Mouse (Mus musculus): ENCODE measurements around the gene Adam1a. TPM values are rescaled to one million over a fixed set of nuclear protein-coding genes. Genes with fewer than 3 reads are reported as not detected.

Adam1a gene
- polyA plus RNA-seq, 1 experiment from 2014 or later = 1.4 TPM

DNA sequence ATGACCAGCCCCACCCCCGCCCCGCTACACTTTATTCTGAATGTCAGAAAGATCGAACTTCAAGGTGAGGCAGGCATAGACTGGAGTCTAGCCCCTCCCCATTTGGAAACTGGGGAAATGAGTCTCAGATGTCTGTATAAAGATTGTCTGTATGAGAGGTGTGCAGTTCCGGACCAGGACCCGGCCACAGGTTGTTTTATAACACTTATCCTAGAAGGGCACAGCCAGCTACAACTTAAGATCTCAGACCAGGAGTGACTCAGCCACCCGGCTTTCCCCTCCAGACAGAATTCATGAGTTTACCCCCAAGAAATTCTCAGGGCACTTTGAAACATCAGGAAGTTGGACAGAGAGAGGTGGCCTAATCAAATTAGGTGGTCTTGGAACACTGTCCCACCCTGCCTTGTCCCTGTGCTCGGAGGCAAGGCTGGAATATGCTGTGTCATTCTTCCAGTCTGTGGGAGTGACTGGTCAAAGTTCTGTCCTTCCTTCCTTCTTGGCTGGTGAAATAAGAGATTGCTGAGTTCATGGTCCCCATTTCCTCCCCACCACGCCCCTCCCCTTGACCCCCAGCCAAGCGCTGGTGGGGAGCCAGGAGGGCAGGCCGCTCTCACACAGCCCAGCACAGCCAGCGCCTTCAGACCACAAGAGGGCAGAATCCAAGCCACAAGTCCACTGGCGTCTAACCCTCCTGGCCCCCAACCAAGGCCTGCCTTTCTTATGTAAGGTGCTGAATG is 38.7 kb upstream of the Adam1a start:
- no peak overlapping the region for H3K27ac ChIP-seq
- peak; percentile 82 for DNase-seq (ENCODE audit: low spot score)

DNA sequence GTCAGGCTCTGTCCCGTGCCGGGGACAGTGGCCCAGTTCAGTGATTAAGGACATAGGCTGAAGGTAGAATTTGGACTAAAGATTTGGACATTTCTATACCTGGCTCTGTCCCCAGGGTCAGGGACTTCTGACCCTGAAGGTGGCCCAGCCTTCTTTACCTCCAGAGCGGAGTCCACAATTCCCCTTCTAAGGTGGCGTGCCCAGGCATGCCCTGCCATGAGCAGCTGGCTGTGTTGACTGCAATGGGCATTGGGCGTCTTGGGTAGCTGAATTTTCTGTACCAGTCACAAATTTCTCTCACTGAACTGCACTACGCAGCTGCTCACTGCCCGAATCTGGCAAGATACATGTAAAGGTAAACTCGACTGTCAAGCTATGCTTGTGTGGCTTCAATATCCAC is 36.7 kb upstream of the Adam1a start:
- no peaks in the 10 kb centered on the region for H3K9me3 ChIP-seq
- no peak overlapping the region for H3K27ac ChIP-seq
- peaks cover 23% of the 10 kb centered on the region for H3K36me3 ChIP-seq
- no peak overlapping the region for H3K4me3 ChIP-seq
- no peak for DNase-seq (ENCODE audit: low spot score)
- 89% methylated on average over 8 of the region's 8 CpGs for WGBS
- peaks cover 16% of the 10 kb centered on the region for H3K4me1 ChIP-seq
- no peaks in the 10 kb centered on the region for H3K27me3 ChIP-seq (ENCODE audit: insufficient read depth, poor library complexity, severe bottlenecking)

More for the DNA sequence above, 38.7 kb upstream of the Adam1a start:
- Histone ChIP-seq H3K4me1 (peaks cover 16% of the 10 kb centered on the region), H3K4me3 (no peak overlapping the region), H3K36me3 (peaks cover 15% of the 10 kb centered on the region), H3K9me3 (no peaks in the 10 kb centered on the region), H3K27me3 (ENCODE audit: insufficient read depth, poor library complexity, severe bottlenecking) (no peaks in the 10 kb centered on the region)
- 57% methylated on average over 12 of the region's 12 CpGs for WGBS

DNA sequence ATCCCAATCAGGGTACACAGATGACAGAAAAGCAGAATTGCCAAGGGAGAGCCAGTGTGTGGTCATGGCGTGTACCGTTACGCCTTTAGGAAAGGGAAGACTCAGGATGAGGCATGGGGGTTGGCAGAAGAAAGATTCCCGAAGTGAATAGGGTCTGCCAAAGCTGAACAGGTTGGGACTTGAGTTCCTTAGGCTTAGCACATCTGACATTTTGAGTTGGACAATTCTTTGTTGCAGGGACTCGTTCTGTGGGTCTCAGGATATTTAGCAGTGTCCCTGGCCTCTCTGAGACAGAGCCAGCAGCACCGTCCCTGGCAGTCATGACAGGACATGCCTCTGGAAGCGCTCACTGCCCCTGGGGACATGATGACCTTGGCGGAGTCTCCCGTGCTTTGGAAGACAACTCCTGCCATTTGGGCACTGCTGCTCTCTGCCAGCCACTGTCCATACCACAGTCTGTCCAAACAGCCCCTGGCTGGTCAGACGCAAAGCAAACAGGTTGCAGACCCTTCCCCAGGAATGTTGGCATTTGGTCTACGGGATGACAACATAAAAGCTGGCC is 31.7 kb upstream of the Adam1a start:
- 87% methylated on average over 11 of the region's 11 CpGs for WGBS
- H3K9me3 ChIP-seq = no peaks in the 10 kb centered on the region
- H3K4me3 ChIP-seq = no peak overlapping the region
- peaks cover 4% of the 10 kb centered on the region; the same call in 1 of the 2 replicates for H3K27me3 ChIP-seq (ENCODE audit: insufficient read depth, poor library complexity, severe bottlenecking)
- no peak overlapping the region for H3K27ac ChIP-seq
- H3K36me3 ChIP-seq = peaks cover 30% of the 10 kb centered on the region
- no peak for DNase-seq (ENCODE audit: low spot score)
- H3K4me1 ChIP-seq = no peaks in the 10 kb centered on the region

DNA sequence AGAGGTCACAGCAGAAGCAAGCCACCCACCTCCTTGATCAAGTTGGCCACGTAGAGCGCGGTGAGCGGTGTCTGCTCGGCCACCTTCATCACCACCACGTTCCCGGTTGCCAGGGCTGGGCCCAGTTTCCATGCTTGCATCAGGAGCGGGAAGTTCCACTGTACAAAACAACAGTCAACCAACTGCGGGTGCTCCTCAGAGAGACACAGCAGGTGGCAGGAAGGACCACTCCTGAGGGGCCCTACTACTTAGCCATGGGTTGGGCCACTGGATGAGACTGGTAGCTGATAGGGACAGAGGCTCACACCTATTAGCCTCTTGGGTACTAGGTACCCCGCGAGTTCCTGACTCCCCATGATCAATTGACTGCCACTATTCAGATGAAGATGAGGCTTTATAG is 30.6 kb upstream of the Adam1a start:
- peaks cover 30% of the 10 kb centered on the region for H3K36me3 ChIP-seq
- H3K4me1 ChIP-seq = no peaks in the 10 kb centered on the region
- 91% methylated on average over 11 of the region's 11 CpGs for WGBS

DNA sequence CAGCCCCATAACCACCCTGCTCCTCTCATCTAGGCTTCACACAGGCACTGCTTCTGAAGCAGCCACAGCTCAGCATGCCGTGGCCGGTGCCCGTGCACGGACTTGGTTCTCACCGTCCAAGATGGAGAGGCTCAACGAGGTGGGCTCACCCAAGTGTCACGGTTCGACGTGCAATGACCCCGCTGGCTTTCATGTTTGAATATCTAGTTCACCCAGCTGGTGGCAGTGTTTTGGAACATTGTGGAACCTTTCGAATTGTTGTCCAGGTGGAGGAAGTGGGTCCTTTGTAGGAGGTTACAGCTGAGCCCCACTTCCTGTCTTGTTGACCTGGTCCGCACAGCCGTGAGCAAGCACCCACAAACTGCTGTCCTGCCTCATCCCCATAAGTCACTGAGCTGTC is 28.9 kb upstream of the Adam1a start:
- H3K27ac ChIP-seq = no peak overlapping the region
- no peaks in the 10 kb centered on the region for H3K4me1 ChIP-seq
- no peak overlapping the region for H3K4me3 ChIP-seq
- DNase-seq (ENCODE audit: low spot score) = no peak
- WGBS = 88% methylated on average over 13 of the region's 13 CpGs
- H3K9me3 ChIP-seq = no peaks in the 10 kb centered on the region
- H3K36me3 ChIP-seq = peaks cover 24% of the 10 kb centered on the region
- peaks cover 4% of the 10 kb centered on the region; the same call in 1 of the 2 replicates for H3K27me3 ChIP-seq (ENCODE audit: insufficient read depth, poor library complexity, severe bottlenecking)

More for the DNA sequence above, 30.6 kb upstream of the Adam1a start:
- Histone ChIP-seq H3K4me3 (no peak overlapping the region), H3K27me3 (ENCODE audit: insufficient read depth, poor library complexity, severe bottlenecking) (peaks cover 4% of the 10 kb centered on the region; the same call in 1 of the 2 replicates), H3K9me3 (no peaks in the 10 kb centered on the region), H3K27ac (no peak overlapping the region)
- DNase-seq (ENCODE audit: low spot score) = no peak

DNA sequence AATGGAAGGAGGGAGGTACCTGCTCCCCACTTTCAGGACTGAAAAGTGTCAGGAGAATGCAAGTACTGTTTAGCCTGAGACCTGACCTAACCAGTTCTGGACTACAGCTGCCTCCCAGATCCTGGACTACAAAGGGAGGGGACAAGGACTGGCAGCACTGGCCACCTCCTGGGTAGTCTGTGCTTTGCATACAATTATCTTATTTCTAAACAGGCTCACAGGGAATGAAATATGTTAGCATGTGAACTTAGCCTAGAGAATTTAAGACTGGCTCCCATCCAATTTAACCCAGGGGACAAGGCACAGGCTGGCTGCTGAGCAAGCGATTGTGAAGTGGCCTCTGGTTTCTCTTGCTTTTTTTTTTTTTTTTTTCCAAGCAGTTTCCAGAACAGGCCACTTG is 25.5 kb upstream of the Adam1a start:
- H3K9me3 ChIP-seq = no peaks in the 10 kb centered on the region
- H3K4me3 ChIP-seq = no peak overlapping the region
- H3K4me1 ChIP-seq = peaks cover 20% of the 10 kb centered on the region
- 75% methylated on average over 1 of the region's 1 CpGs for WGBS
- no peak for DNase-seq (ENCODE audit: low spot score)
- no peak overlapping the region for H3K27ac ChIP-seq
- peaks cover 4% of the 10 kb centered on the region; the same call in 1 of the 2 replicates for H3K27me3 ChIP-seq (ENCODE audit: insufficient read depth, poor library complexity, severe bottlenecking)
- H3K36me3 ChIP-seq = peaks cover 14% of the 10 kb centered on the region; the same call in 1 of the 2 replicates

DNA sequence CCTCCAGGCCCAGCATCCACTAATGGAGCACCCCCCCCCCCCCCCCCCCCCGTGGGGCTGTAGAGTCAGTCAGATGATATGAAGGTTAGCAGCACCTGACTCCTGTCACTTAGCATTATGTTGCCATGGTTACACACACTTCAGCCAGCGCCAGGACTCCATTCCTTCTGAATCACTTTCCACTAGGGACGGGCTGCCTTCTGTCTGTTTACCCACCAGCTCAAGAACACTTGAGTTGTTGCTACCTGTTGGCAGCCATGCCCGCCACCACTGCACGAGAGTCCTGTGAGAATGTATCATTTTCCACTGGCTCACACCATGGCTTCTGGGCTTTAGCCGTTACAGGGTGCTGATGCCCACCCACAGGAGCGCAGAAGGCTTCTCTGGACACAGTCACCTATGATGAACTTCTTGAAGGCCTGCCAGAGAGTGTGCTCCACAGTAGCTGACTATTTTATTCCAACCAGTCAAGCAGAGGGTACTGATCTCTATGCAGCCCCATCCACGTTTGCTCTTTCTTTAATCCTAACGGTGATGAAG is 24.7 kb upstream of the Adam1a start:
- Histone ChIP-seq H3K4me3 (no peak overlapping the region), H3K27me3 (ENCODE audit: insufficient read depth, poor library complexity, severe bottlenecking) (peaks cover 4% of the 10 kb centered on the region; the same call in 1 of the 2 replicates), H3K4me1 (peaks cover 20% of the 10 kb centered on the region), H3K9me3 (no peaks in the 10 kb centered on the region), H3K36me3 (peaks cover 14% of the 10 kb centered on the region; the same call in 1 of the 2 replicates), H3K27ac (no peak overlapping the region)
- DNase-seq (ENCODE audit: low spot score) = no peak
- 75% methylated on average over 9 of the region's 9 CpGs for WGBS

DNA sequence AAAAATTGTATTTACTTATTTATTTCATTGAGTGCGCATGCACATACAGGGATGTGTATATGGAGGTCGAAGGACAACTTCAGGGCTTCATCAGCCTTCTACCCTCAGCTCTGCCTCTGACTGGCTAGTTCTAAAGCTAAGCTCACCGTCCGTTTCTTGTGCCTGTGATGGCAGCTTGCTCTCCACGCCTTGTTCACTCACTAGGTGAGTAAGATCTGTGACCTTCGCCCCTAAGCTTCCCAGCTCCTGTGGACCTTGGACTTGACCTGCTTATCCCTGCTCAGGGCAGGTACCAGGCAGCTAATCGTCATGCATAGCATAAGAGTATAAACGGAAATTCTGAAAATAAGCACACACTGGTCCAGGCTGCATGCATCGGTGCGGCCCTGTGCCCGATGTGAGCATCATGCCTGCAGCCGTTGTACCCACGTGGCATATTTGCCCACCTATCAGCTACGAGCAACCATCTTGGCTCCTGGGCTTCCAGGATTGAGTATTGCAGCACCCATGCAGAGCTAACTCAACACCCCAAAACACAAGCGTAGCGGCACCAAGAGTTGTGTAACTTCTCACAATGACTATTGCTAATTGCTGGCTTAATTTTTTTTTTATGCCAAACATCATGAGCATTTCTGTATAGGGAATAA is 20.9 kb upstream of the Adam1a start:
- Histone ChIP-seq H3K9me3 (no peaks in the 10 kb centered on the region), H3K27me3 (ENCODE audit: insufficient read depth, poor library complexity, severe bottlenecking) (no peaks in the 10 kb centered on the region), H3K27ac (no peak overlapping the region), H3K4me3 (no peak overlapping the region), H3K36me3 (0 out of 2 replicates have a peak, but pooled peaks cover 7% of the 10 kb centered on the region), H3K4me1 (peaks cover 27% of the 10 kb centered on the region)
- DNase-seq (ENCODE audit: low spot score) = no peak
- 87% methylated on average over 16 of the region's 16 CpGs for WGBS

DNA sequence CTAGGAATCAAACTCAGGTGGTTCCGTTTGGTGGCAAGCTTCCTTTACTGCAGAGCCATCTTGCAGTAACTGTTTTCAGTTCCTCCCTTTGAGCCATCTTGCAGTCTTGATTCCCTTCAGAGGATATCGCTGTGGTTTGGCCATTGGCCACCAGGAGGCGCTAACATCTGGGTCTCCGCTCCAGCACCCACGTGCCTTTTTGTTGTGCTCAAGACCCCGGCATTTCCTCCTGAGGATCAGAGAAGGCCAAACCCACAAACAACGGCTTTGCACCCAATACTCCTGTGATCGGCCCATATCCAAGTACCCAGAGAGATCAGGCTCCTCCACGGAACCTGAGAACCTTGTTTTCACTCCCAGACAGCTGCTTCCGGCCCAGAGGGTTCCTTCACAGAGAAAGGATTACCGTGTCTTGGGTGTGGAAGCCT is 19.2 kb upstream of the Adam1a start:
- WGBS = 6% methylated on average over 11 of the region's 11 CpGs
- Histone ChIP-seq H3K36me3 (no peaks in the 10 kb centered on the region), H3K27me3 (ENCODE audit: insufficient read depth, poor library complexity, severe bottlenecking) (no peaks in the 10 kb centered on the region), H3K27ac (peak overlapping the region; percentile 64), H3K4me1 (peaks cover 27% of the 10 kb centered on the region), H3K9me3 (no peaks in the 10 kb centered on the region), H3K4me3 (peak overlapping the region; percentile 48)
- DNase-seq (ENCODE audit: low spot score) = peak; percentile 93

DNA sequence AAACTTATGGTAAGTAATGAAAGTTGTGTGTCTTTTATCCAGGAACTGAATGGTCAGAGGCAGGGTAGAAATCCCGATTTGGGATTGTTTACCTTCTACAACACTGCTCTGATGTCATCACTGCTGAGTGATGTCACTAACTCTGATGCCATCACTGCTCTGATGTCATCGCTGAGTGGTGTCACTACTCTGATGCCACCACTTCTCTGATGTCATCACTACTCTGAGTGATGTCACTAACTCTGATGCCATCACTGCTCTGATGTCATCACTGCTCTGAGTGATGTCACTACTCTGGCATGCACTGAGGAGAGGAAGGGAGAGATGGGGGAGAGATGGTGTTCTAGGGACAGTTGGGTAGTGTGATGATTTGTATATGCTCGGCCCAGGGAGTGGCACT is 17.2 kb upstream of the Adam1a start:
- peaks cover 7% of the 10 kb centered on the region; the same call in 1 of the 2 replicates for H3K27me3 ChIP-seq (ENCODE audit: insufficient read depth, poor library complexity, severe bottlenecking)
- H3K4me1 ChIP-seq = peaks cover 20% of the 10 kb centered on the region
- no peaks in the 10 kb centered on the region for H3K36me3 ChIP-seq
- H3K27ac ChIP-seq = no peak overlapping the region
- DNase-seq (ENCODE audit: low spot score) = no peak
- WGBS = 81% methylated on average over 3 of the region's 3 CpGs
- H3K9me3 ChIP-seq = no peaks in the 10 kb centered on the region
- H3K4me3 ChIP-seq = no peak overlapping the region

DNA sequence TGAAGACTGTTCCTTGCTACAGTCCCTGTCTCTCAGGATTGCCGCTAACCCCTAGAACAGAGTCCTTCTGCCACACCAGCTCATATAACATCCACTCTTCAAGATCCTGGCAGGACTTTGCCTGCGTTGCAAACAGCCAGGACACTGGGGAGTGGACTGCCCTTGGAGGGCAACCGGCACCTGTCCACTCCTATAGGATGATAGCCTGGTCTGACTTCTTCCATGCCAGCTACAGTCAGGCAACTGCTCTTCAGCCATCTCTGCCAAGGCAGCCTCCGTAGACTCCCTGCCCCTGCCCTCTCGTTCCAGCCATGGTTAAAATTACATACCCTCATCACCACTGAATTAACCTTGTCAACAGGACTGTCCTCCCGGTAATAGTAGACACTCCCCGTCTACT is 3.9 kb upstream of the Adam1a start:
- H3K4me3 ChIP-seq = no peak overlapping the region
- 78% methylated on average over 7 of the region's 7 CpGs for WGBS
- DNase-seq (ENCODE audit: low spot score) = no peak
- no peaks in the 10 kb centered on the region for H3K36me3 ChIP-seq
- peaks cover 18% of the 10 kb centered on the region for H3K4me1 ChIP-seq
- no peaks in the 10 kb centered on the region for H3K27me3 ChIP-seq (ENCODE audit: insufficient read depth, poor library complexity, severe bottlenecking)
- no peaks in the 10 kb centered on the region for H3K9me3 ChIP-seq
- no peak overlapping the region for H3K27ac ChIP-seq

DNA sequence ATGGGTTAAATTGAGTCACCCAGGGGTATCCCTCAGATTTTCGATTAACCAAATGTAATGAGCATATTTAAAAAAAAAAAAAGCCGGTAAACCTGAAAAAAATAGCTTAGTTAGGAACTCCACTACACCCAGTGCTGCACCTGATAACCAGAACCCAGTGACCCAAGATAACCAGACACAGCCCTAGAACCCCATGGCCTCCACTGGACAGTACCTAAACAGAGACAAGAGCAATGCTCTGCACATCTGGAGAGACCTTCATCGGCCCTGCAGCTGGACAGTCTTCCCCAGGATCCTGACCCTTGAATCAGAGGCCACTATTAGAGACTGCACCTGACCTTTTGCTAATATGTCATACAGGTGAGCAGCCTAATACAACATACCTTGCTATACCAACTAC is 1.8 kb upstream of the Adam1a start:
- WGBS = 91% methylated on average over 3 of the region's 3 CpGs
- H3K27me3 ChIP-seq (ENCODE audit: insufficient read depth, poor library complexity, severe bottlenecking) = no peaks in the 10 kb centered on the region
- no peaks in the 10 kb centered on the region for H3K9me3 ChIP-seq
- H3K27ac ChIP-seq = no peak overlapping the region
- H3K4me3 ChIP-seq = no peak overlapping the region
- peaks cover 27% of the 10 kb centered on the region for H3K4me1 ChIP-seq
- peak; percentile 79 for DNase-seq (ENCODE audit: low spot score)
- no peaks in the 10 kb centered on the region for H3K36me3 ChIP-seq

DNA sequence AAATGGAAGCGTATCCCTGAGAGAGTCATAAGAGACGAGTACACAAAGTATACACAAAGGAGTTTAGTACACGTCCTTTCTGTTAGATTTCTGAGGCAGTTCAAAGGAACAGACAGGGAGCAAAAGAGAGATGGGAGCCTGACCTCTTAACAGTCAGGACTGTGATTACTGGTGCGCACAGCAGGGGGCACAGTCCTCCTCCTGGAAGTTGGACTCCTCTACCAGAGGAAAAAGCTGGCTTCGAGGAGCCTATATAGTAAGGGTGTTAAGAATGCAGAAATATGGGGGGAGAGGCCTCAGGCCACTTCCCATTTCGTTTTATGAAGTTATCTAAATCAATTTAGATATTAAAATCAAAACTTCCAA is 1.2 kb upstream of the Adam1a start:
- WGBS = 40% methylated on average over 6 of the region's 6 CpGs
- Histone ChIP-seq H3K27me3 (ENCODE audit: insufficient read depth, poor library complexity, severe bottlenecking) (no peaks in the 10 kb centered on the region), H3K9me3 (no peaks in the 10 kb centered on the region), H3K4me3 (peak overlapping the region; percentile 100), H3K27ac (peak overlapping the region; percentile 100), H3K36me3 (no peaks in the 10 kb centered on the region), H3K4me1 (peaks cover 27% of the 10 kb centered on the region)
- peak; percentile 82 for DNase-seq (ENCODE audit: low spot score)

Data from heart, embryonic 10.5 days (tissue).